Mouse (Mus musculus): ENCODE measurements around the gene Cst3.

DNA sequence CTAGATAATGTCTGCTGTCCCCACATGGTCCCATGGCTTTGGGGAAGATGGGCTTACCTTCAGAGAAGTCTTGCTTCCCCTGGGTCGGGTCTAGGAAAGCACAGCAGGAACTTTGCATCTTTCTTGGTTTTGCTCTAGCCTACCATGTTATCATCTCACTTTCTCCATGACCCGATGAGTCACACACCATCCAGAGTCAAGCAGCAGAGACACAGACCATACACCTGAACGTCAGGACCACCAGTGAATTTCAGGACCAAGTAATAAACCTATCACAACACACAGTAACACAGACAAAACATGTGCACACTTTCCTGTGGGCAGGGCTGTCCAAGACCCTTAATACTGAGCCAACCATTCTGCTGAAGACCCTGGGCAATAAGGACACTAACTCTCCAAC, 5.0 kb downstream of the Cst3 start:
- no peak for TF ChIP-seq CTCF (IDR thresholded peaks at IDR 0.05; ENCODE audit: control insufficient read depth, insufficient read depth, insufficient read length)
- TF ChIP-seq MYOD1 (IDR thresholded peaks at IDR 0.05; ENCODE audit: control insufficient read depth, insufficient read length, low read depth), result no peak
- no peak for TF ChIP-seq CEBPB (IDR thresholded peaks at IDR 0.05; ENCODE audit: low read depth)
- no peak for TF ChIP-seq FOSL1 (IDR thresholded peaks at IDR 0.05; ENCODE audit: insufficient read depth, low read length, poor library complexity, severe bottlenecking)
